Mouse (Mus musculus) bone marrow macrophage, adult 2 months (primary cell): ENCODE measurements around the gene Dscaml1.

Experiments
- CTCF ChIP-seq: IDR thresholded peaks from 2 replicates; pipeline ENCODE4 v1.5.1; 2012; ENCODE audit warnings: low read depth, mild to moderate bottlenecking, low read length, moderate library complexity
- POLR2A ChIP-seq: IDR thresholded peaks from 2 replicates; pipeline ENCODE4 v1.6.1; 2012; ENCODE audit warnings: mild to moderate bottlenecking, low read depth, low read length, borderline replicate concordance

DNA sequence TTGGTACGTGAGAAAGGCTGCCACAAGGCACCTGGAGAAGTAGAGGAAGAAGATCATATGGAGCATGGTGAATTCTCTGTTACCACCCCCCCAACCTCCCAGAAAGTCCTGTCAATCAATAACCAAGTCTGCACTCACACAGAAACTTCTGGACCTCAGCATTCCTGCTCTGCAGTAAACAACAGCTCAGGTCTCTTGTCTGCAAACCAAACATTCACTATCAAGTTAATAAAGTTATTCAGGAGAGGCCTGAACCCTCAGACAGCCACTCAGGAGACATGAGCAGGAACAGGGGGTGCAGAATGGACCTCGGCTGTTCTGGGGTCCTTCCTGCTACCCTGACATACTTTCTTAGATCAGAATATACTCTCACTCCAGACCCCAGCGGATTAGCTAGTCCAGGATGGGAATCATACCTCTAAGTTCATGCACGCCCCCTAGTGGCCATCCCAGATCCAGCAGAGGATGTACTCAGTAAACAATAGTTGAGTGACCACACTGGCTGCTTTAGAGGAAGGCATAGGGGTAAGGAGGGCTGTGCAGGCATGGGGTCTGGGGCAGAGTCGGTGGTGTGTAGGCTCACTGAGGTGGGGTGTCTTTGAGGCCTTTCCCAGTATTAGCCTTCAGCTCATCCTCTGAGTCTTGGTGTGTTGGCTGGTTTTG, 12.8 kb upstream of the Dscaml1 start:
- TF ChIP-seq CTCF = peak; percentile 79
- no peak for TF ChIP-seq POLR2A
